Mouse (Mus musculus): ENCODE measurements around the gene Cfap126.
"Not testable (repeated sequence)": the region's sequence is repeated elsewhere in the genome, so short reads cannot be mapped to it uniquely, and the experiment has no call there.

GRCm38 (mm10) chr1:171088237-171088869 is 25.4 kb upstream of the Cfap126 start:
- not testable (repeated sequence) for TF ChIP-seq CTCF (IDR thresholded peaks at IDR 0.05; ENCODE audit: low read depth, low read length); GATA2 (IDR thresholded peaks at IDR 0.05; ENCODE audit: borderline replicate concordance, low read depth, low read length); POLR2AphosphoS5 (IDR thresholded peaks at IDR 0.05; ENCODE audit: insufficient replicate concordance, low read depth, low read length)

Measured in G1E (cell line).